Mouse (Mus musculus): ENCODE data around the gene Prep. TPM values are rescaled to one million over a fixed set of nuclear protein-coding genes. Genes with fewer than 3 reads are reported as not detected.
"Not testable (repeated sequence)": the region's sequence is repeated elsewhere in the genome, so short reads cannot be mapped to it uniquely, and the experiment has no call there.

Gene Prep
- total RNA-seq, 2 experiments from 2014 or later, result 7.6 to 8.4 TPM

DNA sequence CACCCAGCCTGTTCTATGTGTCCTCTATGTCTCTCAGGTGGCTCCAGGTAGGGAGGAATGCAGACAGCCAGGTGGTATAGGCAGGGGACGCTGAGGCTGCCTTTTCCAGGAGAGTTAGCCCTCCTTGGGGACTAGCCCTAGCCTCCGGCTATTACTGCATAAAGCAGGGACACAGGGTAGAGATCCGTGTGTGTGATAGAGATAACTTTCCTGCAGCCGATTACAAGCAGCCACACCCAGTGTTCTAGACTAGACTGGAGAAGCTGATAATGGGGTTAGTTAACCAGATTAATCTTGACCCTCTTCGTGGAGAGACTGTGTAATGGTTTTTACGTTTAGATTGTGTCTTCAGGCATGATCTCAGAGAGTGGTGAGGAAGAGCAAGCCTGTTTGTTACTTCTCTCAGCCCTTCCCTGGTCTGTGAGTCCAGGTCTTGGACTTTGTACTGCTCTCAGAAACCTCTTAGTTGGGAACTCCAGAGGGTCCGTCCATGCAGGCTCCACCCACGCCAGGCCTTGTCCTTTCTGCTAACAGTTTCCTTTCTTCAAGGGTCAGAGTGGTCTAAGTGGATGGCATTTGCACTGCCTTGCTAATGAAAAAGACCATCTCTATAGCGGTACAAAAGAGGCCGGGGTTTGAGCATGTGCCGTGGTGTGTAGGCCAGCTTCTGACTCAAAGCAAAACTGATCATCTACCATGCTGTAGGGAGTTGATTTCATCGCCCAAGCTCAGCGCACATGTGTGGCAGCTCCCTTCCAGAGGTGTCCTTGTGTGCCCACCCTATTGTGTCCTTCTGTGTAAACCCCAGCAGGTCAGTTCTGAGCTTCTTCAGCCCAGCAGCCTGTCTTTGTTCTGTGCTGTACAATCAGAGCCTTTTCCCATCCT, 4.2 kb downstream of the Prep start:
- intact Hi-C loops (cut with DNase I; ENCODE audit: low total_unique reads), result no loop called here
- DNase-seq, result no peak

GRCm38 (mm10) chr10:45072339-45072738, 5.3 kb downstream of the Prep start:
- DNase-seq, result no peak
- intact Hi-C loops (cut with DNase I; ENCODE audit: low total_unique reads), result no loop called here

DNA sequence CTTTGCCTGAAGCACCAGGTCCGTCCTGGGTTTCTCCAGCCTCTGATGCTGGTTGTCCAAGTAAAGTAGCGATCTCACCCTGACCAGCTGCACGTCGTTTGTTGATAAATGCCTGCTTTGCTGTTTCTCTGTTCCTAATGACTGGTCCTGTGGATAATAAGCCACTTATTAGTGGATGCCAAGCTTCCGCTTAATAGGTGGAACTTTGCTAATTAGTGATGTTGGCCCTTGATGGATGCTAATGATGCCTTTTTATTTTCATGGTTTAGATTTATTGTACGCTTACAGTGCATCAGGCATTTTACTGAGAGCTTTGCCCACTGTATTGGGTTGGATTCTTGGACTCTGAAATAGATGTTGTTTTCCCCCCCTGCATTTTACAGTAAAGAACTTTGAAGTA, 7.5 kb downstream of the Prep start:
- intact Hi-C loops (cut with DNase I; ENCODE audit: low total_unique reads), result no loop called here
- no peak for DNase-seq

GRCm38 (mm10) chr10:45075491-45076051, 8.6 kb downstream of the Prep start:
- no peak for DNase-seq
- intact Hi-C loops (cut with DNase I; ENCODE audit: low total_unique reads), result no loop called here

DNA sequence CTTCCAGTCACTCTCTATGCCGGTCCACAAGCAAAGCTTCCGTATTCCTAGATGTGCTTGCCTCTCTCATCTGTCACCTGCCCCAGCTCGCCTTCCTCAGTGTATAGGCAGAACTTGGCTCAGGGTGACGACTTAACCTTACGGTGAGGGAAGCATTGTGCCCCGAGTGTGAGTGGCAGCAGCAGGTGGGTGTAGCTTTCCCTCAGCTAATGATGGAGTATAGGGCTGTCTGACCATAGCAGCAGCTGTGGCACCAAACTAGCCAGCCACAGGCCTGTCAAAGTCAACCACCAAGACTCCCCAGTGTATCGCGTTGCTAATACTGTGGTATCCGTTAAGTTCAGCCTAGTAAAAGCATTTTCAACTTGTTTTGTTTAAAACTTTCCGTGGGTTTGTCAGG, 9.6 kb downstream of the Prep start:
- DNase-seq, result peak; percentile 20

DNA sequence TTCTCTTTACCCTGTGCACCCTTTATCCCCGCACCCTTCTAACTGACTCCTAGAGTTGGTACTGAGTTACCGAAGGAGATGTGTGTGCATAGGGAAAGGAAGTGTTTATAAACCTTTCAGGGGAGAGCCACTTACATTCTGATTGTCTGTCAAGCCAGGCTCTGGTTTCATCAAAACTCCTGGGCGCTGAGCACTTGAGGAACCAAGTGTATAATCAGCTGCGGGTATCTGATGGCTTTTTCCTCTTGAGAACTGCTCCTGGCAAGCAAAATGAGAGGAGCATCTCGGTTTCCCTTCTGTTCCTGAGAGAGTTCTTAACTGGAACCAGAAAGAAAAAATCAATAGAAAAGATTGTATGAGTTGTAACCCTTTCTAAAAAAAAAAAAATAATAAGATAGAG, 10.3 kb downstream of the Prep start:
- no peak for DNase-seq
- intact Hi-C loops (cut with DNase I; ENCODE audit: low total_unique reads), result no loop called here

More for the DNA sequence above, 9.6 kb downstream of the Prep start:
- intact Hi-C loops (cut with DNase I; ENCODE audit: low total_unique reads), result no loop called here

DNA sequence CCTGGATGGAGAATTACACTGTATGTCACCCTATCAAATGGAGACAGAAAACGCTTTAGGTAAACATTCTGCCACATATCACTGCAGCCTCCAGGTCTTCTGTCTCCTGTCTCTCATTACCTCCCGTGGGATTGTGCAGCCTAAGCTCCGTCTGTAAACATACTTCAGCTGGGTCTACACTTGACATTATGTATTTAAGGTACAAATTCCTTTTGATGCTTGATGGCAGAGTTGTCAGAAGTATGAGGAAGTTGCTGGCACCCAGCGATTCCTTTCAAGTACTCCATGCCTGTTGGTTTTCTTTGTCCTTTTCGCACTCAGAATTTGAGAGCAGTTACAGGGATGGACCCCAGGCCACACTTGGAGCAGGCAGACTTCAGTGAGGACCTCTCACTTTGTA, 12.8 kb downstream of the Prep start:
- no peak for DNase-seq
- intact Hi-C loops (cut with DNase I; ENCODE audit: low total_unique reads), result no loop called here

GRCm38 (mm10) chr10:45080490-45080889, 13.5 kb downstream of the Prep start:
- intact Hi-C loops (cut with DNase I; ENCODE audit: low total_unique reads), result no loop called here

GRCm38 (mm10) chr10:45082730-45083129, 15.7 kb downstream of the Prep start:
- intact Hi-C loops (cut with DNase I; ENCODE audit: low total_unique reads), result no loop called here
- DNase-seq, result no peak

More at GRCm38 (mm10) chr10:45080490-45080889, 13.5 kb downstream of the Prep start:
- no peak for DNase-seq

DNA sequence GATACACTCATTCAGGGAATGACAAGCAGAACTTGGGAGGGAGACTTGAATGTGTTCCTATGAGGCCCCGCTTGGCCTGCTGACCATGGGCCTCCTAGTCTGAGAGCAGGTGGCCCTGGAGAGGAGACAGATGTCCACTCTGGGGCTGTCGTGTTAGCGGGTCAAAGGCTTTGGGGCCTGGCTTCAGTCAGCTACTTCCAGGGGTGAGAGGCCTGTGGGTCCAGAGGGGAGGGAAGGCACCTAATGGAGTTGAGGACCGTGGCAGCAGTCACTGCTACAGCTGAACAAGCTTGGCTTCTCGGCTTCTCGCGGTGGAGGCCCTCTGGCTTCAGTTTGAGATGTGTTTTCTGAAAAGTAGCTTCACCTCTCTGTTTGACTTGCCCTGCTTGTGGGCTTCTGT, 17.0 kb downstream of the Prep start:
- DNase-seq; intact Hi-C loops (cut with DNase I; ENCODE audit: low total_unique reads): not testable (repeated sequence)

GRCm38 (mm10) chr10:45084471-45084870, 17.5 kb downstream of the Prep start:
- intact Hi-C loops (cut with DNase I; ENCODE audit: low total_unique reads), result no loop called here
- DNase-seq, result no peak

GRCm38 (mm10) chr10:45085315-45085714, 18.3 kb downstream of the Prep start:
- no peak for DNase-seq
- intact Hi-C loops (cut with DNase I; ENCODE audit: low total_unique reads), result loop anchor here (5.0 kb wide), 1 partner anchor 287 kb away; no protein-coding TSS in a partner anchor

DNA sequence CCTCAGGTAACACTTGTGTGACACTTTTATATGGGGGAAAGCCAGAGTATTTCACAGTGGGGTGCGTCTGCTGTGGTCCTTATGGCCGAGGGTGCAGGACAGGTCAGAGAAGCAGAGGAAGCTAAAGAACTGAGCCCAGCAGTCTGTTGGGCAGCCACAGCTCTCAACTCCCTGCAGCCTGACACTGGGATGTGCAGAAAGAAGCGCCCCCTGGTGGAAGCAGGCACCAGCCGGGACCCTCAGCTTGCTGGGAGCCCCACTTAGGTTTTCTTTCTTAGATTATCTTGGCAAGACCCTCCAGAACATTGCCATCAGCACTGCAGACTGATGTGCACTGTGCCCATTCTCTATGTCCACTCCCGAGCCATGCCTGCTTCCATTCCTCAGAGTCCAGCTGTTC, 19.6 kb downstream of the Prep start:
- intact Hi-C loops (cut with DNase I; ENCODE audit: low total_unique reads), result loop anchor here (5.0 kb wide), 1 partner anchor 286 kb away; no protein-coding TSS in a partner anchor
- DNase-seq, result peak; percentile 37

DNA sequence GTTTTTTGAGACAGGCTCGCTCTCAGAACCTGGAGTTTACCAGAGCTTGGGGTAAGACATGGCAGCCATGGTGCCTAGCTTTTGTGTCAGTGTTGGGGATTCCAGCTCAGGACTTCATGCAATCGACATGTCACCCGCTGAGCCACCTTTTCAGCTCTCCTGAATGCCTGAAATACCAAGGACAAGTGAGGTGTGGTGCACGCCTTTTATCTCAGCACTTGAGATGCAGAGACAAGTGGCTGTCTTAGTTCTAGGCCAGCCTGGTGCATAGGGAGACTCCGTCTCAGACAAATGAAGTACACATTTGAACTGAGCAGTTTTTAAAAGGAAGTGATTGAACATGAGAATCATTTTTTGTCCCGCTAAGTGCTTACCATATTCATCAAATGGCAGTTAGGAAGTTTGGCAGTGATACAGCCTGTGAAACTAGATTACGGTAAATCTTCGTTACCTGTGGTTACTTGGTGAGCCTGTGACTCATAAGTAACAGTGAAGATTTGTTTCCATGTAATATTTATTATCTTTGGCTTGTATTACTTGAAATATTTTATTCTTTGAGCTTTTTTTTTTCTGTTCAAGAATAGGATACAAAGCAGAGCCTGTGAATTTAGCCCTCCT, 24.6 kb downstream of the Prep start:
- intact Hi-C loops (cut with DNase I; ENCODE audit: low total_unique reads), result no loop called here
- no peak for DNase-seq

GRCm38 (mm10) chr10:45092080-45093056, 25.4 kb downstream of the Prep start:
- intact Hi-C loops (cut with DNase I; ENCODE audit: low total_unique reads), result no loop called here

GRCm38 (mm10) chr10:45098751-45099150, 31.7 kb downstream of the Prep start:
- peak; percentile 23 for DNase-seq
- intact Hi-C loops (cut with DNase I; ENCODE audit: low total_unique reads), result no loop called here

More at GRCm38 (mm10) chr10:45092080-45093056, 25.4 kb downstream of the Prep start:
- DNase-seq, result no peak

DNA sequence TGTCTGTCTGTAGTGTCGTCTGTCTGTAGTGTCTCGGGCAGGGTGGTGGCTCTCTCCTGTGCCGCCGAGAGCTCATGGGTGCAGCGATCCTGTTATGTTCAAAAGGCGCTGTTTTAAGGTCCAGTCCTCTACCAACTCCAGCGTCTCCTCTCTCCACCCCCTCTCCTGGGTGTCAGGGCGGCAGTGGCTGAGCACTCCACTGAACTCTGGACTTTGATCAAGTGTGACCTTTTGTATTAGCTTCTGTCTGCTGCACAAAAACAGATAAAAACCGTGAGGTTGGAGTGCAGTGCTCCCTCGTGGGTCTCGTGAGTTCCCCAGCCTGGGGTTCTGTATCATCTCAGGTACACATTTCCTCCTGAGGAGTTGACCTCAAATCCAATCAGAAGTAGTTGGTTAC, 33.5 kb downstream of the Prep start:
- intact Hi-C loops (cut with DNase I; ENCODE audit: low total_unique reads), result no loop called here
- DNase-seq, result no peak

GRCm38 (mm10) chr10:45103184-45103583, 36.2 kb downstream of the Prep start:
- intact Hi-C loops (cut with DNase I; ENCODE audit: low total_unique reads), result no loop called here
- no peak for DNase-seq

GRCm38 (mm10) chr10:45104098-45104497, 37.1 kb downstream of the Prep start:
- peak; percentile 19 for DNase-seq
- intact Hi-C loops (cut with DNase I; ENCODE audit: low total_unique reads), result no loop called here

Data from gastrocnemius, postnatal 14 days (tissue).